Mouse (Mus musculus) ovary, postnatal 10 days (tissue): ENCODE measurements around the gene Rgl3.
A peak's percentile ranks its signal among the peaks of the same experiment; 100 is the strongest.

Experiments
- DNase-seq: peaks from one replicate; pipeline ENCODE4 v3.0.0; 2022; ENCODE audit warnings: low spot score

Gene Rgl3

DNA sequence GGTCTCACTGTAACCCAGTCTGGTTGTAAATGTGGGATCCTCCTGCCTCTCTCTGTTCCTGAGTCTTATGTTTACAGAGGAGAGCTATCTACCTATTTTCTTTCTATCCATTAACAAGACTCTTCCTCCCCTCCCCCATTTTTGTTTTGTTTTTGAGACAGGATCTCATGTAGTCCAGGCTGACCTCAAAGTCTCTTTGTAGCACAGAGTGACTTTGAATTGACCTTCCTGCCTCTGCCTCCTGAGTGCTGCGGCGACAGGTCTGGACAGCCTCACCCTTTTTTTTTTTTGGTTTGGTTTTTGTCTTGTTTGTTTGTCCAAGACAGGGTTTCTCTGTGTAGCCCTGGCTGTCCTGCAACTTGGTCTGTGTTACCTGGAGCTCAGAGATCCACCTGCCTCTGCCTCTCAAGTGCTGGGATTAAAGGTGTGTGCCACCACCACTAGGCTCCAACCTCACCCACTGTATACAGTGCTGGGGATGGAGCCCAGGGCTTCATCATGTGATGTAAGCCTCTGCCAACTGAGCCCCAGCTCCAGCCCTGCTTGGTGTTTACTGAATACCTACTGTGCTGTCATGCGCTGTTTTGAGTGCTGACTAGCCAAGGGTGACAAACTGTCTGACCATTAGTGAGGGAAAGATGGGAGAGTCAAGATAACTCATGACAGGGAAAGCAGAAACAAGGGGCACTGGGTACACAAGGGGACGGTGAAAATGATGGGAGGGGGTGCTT, 10.7 kb downstream of the Rgl3 start:
- no peak for DNase-seq

DNA sequence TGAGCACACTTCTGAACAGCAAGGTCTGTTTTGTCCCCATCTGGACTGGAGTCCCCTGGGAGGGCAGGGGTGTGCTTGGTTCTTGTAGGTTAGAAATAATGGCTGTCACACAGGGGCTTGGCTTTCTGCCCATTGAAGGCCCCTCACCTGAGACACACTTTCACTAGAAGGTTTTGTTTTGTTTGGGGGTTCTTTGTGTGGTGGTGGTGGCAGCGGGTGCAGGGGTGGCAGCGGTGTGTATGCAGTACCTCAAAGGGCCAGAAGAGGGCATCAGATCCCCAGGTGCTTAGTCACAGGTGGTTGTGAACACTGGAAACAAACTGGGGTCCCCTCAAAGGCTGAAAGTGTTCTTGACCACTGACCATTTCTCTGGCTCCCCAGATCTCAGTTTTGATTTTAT, 11.3 kb downstream of the Rgl3 start:
- DNase-seq = no peak

DNA sequence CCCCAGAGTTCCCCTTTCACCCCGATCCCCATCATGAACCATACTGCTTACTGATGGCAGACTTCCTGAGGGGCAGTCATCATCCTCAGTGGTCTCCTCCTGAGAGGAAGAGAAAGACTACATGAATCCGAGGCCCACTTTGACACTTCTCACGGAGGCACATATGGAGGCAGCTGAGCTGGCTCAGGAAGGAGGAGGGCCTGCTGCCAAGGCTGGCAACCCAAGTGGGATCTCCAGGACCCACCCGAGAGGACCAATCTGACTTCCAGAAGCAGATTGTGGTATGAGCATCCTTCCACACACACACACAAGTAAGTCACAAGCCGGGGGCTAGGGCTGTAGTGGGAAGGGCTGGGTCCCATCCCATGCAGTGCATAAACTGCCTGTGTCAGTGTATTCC, 11.9 kb downstream of the Rgl3 start:
- DNase-seq = no peak

DNA sequence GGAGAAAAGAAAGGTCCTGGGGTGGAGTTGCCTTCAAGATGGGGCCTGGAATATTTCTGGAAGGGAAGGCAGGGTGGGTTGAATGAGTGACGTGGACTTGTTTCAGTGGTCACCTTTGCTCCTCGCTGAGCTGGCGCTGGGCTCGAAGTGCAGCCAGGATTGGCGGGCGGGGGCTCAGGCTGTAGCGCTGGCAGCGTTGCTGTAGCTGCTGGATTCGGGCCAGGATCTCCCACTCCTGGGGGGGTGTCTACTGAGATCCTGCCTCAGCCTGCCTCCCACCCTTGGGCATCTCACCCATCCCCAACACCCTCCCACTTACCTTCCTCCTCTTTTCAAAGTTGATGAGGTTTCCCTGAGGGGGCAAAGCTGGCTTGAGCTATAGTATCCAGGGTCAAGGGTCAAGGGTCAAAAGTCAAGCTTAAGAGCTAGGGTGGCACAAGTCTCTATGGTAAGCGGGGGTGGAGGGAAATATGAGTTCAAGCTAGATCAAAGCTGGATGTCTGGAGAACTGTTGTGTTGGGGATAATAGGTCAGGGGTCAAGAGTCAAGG, 12.5 kb downstream of the Rgl3 start:
- DNase-seq = no peak

DNA sequence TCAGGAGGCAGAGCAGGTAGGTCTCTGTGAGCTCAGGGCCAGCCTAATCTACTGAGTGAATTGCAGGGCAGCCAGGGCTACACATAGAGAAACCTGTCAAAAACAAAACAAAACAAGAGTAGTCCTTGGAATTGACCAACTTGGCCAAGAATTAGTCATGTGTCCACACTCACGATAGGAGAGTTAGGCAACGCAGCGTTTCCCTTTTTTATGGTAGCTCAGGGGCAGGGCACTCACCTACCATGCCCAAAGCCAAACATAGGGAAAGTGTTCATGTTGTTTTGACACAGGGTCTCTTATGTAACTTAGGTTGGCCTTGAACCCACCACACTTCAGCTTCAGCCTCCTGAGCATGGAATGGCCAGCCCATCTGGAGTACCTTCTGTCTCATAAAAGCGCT, 19.9 kb downstream of the Rgl3 start:
- DNase-seq = no peak

DNA sequence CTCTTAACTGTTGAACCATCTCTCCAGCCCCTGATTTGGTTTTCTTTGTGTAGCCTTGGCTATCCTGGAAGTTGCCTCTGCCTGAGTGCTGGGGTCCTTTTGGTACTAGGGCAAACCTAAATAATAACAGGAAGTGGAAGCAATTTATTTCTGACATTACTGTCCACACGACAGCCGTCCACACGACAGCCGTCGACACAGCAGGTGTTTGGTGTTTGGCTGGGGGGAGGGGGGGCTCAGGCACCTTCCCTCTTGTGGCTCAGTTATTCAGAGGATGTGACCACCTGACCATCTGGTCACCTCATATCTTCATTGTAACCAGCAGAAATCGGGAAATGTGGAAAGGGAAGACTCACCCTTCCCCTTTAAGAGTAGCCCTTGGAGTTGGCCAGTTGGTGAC, 20.4 kb downstream of the Rgl3 start:
- no peak for DNase-seq

DNA sequence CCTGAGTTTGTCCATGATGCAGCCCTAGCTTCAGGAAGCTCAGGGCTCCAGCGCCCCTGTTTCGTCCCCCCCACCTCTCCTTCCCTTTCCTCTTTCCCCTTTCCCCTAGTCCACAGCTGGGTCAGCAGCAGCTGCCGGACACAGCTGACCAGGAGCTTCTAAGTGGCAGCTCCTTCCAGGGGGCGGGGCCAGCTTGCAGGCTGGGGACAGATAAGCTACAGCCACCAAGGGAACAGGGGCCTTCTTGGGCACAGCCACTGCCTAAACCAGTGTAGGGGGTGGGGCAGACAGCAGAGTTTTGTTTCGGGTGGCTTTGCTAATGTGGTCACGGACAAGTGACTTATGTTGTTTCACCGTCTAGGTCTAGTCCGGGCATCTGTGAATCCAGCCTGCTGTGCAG, 25.8 kb downstream of the Rgl3 start, which contains the start of gene Epor:
Epor (minus strand) TSS at position 90 of the 400 bp plus-strand sequence.
- no peak for DNase-seq

DNA sequence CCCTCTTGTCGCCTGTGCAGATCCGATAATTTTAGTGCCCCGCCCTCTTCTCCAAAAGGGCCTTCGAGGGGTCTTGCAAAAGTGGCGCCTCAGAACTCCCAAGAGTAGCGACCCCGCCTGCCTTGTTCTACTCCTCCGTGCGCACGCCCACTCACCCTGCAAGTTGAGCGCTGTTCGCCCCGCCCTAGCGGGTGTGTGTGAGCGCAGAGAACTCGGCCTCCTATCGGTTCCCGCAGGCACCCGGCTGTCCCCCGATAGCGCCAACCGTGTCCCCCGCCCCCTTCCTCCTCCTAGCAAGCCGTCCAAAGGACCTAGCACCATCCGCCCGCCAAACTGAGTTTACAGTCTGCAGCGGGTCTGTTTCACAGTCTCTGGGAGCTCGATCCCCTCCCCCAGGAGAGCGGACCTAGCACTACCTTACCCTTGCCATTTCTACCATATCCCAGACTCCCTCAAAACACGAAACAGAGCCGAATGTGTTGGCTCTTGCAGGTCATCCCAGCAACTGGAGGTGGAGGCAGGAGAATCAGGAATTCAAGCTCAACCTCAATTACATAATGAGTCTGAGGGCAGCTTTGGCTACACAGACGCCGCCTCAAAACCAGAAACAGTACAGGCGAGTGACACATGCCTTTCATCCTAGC, 26.7 kb downstream of the Rgl3 start:
- DNase-seq = peak; percentile 36

DNA sequence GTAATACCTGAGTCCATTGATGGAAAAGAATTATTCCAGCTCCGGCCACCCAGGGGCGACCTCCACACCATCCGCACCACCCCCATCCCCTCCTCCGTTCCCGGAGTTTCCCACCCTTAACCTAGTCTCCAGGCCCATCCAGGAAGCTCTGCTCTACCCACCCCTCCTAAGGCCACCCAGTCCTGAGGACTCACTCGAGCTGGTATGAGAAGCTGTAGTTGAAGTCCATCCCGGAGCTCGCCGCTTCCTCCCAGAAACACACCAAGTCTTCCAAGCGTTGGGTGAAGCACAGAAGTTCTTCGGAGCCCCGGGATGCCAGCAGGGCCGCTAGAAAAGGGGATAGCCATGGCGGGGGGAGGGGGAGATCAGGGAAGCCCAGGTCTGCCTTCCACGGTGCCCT, 27.2 kb downstream of the Rgl3 start:
- no peak for DNase-seq

DNA sequence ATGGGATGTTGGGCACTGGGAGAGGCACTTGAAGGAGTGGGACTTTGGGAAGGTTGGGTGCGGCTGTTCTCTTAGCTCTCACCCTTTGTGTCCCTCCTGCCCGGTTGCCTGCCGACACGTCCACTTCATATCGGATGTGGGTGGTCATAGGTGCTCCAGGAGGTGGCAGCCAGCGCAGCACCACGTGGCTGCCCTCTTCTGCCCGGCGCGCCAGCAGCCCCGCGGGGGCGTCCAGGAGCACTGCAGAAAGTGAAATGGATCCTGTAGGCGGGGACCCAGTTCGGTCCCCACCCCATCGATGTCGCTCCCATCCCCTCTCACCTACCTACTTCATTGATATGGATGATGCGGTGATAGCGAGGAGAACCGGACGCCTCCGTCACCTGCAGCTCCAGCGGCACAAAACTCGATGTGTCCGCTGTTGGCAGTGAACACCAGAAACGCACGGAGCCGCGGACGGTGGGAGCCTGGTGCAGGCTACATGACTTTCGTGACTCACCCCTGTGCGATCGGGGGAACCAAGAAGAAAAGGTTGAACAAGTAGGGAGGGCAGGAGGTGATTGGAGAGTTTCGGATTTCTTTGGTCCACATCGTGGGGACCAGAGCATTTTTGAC, 27.8 kb downstream of the Rgl3 start:
- no peak for DNase-seq

DNA sequence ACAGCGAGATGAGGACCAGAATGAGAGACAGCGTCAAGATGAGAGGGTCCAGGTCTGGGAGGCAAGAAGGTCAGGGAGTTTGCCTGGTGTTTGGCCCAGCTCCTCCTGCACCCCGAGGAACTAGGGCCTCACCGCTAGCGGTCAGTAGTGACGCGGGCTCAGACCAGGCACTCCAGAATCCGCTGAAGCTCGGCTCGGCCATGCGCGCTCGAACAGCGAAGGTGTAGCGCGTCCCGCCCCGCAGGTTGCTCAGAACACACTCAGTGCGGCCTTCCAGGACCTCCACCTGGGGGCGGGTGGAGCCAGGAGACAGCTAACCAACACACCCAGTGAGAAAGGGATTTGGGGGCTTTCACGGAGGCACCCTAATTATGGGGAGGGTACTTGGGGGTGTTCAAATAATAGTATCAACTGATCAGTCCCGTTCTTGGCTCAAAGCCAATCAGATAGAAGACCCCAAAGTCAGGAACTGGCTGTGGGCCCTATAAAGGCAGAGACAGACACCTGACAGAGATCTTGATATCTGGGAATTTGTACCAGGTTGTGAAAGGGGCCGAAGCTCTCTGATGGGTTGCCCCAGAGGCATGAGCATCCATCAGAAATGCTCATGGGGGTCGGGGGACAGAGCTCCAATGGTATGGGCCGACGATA, 28.6 kb downstream of the Rgl3 start:
- no peak for DNase-seq

DNA sequence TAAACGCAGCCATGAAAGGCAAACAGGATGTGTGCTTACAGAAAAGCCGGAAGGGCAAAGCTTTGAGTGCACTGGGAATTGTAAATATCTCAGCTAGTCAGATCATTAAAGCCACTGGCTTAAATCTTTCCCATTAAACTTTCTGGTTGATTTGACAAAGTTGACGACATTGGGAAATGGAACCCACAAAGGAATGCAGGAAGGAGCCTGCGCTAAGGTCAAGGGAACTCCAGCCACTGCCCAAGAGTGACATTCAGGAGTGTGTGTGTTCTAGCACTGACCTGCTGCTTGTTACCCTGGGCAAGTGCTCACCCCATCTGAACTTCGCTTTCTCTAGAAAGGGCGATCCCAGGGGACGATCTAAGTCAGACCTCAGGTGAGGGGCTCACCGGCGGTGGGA, 29.1 kb downstream of the Rgl3 start:
- DNase-seq = no peak

DNA sequence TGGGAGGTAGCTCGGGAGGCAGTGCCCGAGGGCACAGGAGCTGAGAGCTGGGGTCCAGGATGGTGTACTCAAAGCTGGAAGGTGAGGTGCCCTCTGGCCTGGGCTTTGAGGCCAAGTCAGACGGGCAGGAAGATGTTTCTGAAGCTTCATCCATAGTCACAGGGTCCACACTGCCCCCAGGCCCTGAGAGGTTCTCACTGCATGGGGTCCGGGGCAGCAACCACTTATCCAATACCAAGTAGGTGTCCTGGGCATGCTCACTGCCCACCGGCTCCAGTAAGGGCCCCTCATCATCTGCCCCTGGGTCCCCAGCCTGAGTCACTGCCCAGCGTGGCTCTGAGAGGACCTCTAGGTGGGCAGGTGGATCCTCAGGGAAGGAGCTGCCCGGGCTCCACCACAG, 30.0 kb downstream of the Rgl3 start:
- no peak for DNase-seq

DNA sequence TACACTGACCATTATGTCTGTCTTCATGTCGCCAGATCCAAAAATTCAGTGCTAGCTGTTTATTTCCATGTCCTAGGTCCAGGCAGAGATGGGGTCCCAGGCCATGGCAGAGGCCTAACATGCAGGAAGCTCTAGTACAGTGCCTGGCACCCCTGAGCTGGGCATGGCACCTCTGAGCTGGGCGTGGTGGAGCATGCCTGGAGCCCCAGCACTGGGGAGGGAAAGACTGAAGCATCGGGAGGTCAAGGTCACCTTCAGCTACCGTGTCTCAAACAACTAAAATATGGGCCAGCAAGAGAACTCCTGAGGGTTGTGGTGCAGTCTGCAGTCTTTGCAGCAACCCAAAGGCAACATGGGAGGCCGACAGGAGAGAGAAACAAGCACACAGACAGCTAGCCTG, 30.9 kb downstream of the Rgl3 start:
- DNase-seq = no peak

DNA sequence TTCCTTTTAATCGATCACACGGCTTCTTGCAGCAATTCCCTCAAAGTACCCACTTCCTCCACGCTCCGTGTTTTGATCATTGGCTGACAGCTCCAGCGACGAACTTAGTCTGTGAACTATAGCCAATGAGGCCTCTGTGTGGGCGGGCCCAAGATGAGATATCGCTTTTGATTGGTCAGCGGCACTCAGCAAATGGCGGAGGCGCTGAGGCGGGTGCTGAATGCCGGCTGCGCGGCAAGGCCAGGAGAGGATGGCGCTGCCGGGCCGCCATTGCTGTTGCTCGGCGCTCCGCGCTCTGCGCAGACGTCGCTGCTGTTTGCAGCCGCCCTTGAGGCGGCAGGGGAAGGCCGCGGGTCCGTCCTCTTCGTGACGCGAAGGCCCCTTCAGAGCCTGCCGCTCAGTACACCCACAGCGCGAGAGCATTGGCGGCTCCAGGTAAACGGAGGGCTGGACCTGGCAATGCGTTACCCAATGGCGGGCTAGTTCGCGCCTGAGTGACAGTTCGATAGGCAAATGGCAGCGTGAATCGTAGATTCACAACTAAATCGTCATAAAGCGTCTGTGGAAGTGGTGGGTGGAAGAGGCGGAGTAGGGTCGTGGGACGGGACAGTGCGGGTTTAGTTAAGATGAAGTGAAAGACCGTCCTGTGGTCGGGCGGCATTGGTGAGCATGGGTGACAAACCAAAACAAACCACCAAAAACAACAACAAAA, 33.5 kb downstream of the Rgl3 start, which contains the start of gene Swsap1:
Swsap1 (plus strand) TSS at position 186 of the 712 bp plus-strand sequence.
- DNase-seq = peak; percentile 97

DNA sequence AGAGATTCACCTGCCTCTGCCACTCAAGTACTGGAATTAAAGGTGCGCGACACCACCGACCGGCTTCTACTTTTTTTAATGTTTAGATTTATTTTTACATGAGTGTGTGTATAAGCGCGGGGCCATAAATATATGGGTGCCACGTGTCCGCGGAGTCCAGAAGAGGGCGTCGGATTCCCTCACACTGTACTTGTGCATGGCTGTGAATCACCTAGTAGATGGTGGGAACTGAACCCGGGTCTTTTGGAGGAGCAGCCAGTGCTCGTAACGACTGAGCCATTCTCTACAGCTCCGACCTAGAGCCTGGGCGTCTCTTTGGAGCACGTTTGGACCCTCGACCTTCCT, 34.0 kb downstream of the Rgl3 start:
- no peak for DNase-seq

DNA sequence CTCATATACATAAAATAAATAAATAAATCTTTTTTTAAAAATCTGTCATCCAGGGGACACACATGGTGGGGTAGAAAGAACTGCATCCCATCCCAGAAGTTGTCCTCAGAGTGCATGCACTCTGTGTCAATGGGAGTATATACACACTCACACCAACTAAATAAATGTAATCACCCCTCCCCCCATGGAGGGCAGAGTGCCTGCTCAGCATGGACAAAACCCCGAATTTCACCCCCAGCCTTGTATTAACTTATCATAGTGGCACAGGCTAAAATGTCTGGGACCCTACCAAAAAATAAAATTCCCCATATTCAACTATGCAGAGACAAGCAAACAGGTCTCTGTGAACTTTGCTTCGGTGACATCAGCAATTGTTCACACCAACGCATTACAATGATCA, 34.6 kb downstream of the Rgl3 start:
- DNase-seq = no peak

DNA sequence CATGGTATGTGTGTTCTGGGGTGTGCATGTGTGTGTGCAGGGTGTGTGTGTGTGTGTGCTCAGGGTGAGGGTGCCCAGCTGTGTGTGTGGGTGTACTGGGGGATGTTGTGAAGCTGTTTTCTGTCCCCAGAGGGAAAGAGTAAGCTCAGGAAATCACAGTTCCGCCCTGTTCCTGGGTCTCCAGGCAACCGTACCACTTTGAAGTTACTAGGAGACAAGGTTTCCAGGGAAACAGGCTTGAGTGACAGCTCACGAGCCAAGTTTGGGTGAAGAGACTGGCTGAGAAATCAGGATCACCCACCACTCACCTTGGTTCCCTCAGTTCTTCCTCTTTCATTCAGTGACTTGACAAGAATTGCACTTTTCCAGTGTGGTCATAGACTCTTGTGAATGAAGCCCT, 35.6 kb downstream of the Rgl3 start:
- DNase-seq = no peak

DNA sequence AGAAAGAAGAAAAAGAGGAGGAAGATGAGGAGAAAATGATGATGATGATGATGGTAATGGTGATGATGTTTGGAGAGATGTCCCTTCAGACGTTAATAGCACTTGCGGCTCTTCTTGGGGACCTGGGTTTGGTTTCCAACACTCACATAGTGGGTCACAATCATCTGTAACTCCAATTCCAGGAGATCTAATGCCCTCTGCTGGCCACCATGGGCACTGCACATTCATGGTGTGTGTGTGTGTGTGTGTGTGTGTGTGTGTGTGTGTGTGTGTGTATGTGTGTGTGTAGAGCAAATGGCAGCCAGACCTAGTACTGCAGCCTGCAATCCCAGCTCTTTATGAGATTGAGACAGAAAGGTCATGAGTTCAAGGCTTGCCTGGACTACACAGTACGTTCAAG, 37.3 kb downstream of the Rgl3 start:
- DNase-seq = no peak

DNA sequence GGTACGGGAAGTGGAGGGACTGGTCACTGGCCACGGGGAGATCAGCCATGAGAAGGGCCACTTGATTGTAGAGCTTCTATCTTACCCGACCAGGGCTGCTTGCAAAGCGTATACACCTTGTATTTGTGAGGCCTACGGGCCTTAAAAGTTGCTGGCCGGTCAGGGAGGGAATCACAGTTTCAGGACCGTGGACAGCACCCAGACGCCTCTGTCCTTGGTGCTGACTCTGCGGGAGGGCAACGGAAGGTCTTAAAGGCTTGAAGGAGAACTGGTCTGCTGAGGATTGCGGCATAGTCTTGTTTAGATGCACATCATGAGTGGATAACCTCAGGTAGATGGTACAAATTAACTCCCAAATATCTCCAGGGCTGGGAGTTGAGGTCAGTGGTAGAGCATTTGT, 38.9 kb downstream of the Rgl3 start:
- peak; percentile 89 for DNase-seq

DNA sequence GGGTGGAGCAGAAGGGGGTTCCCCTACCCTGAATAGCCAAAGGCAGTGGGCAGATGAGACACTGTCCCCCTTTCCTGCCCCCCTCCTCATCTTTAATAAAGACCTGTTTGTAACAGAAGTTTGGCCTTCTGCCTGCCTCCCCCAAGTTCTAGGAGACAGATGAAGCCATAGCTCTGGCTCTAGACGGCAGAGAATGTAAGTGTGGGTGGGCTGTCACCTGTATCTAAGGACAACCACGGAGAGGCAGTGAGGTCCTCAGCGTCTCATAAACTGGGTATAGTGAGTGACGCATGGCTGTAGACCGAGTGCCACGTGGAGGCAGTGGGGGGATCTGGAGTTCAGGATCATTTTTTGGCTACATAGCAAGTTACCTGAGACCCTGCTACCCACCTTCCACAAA, 40.5 kb downstream of the Rgl3 start:
- DNase-seq = no peak

DNA sequence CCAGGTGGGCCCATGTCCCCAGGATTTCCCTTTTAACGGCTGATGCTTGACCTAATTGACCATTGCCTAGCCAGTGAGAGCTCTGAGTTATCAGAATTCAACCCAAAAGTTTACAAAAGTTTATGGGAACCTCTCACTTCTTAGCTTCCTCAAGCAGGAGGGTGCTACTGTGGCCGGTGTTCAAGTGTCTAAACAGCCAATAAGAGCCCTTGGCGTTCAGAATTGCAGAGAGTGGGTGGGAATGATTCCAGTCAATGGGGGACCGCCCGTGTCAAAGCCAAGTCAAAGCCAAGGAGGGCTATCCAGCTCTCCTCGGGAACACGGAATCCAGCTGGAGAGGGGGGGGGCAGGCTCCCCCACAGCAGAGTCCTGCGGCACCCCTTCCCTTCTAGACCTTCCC, 41.1 kb downstream of the Rgl3 start:
- no peak for DNase-seq
